Mouse (Mus musculus): ENCODE measurements around the gene Krt75. TPM values are rescaled to one million over a fixed set of nuclear protein-coding genes. Genes with fewer than 3 reads are reported as not detected.
"Not testable (repeated sequence)": the region's sequence is repeated elsewhere in the genome, so short reads cannot be mapped to it uniquely, and the experiment has no call there.

The Krt75 gene
- total RNA-seq, 2 experiments from 2014 or later: not detected

DNA sequence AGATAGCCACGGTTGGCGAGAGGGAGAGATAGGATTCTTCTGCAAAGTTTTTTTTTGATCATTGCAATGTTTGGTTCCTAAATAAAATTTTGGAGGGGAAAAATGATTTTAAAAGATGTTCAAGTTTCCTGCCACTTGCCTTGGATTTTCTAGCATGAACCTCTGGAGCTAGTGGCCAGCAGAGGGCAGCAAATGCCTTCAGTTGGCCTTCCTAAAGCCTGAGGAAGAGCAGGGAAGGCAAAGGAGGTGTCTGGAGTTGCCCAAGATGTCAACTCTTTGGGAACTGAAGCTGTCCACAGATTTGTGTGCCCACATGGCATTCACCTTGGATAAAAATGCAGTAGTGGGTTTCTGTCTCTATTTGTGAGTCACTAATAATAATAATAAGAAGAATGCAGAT, 53.9 kb downstream of the Krt75 start:
- peak; percentile 75 to 84 for DNase-seq
- intact Hi-C loops (cut with DNase I): loop anchor here (1.0 to 2.0 kb wide), 5 partner anchors 181 to 543 kb away; no protein-coding TSS in a partner anchor

- DNase-seq; intact Hi-C loops (cut with DNase I): not testable (repeated sequence)
Observed at GRCm38 (mm10) chr15:101517161-101517560, 56.5 kb downstream of the Krt75 start, which contains the start of gene Gm49425. Gene Gm49425, minus strand, starts transcription at chr15:101517261.

Small RNA genes within 50 kb of the gene (microRNA-seq; reads per million reads assigned to microRNA genes)
- gene Gm44393 (0 reads per million in 2 experiments), gene Gm44460 (0 reads per million in 2 experiments)

Other genes starting within 250 kb of the Krt75 start
- 1 to 10 TPM; 1.1 to 1.6 TPM for gene Krt80, start 203.7 kb downstream of the Krt75 start, total RNA-seq (2021)
- 1 to 10 TPM; 3.2 to 3.4 TPM for gene Krt7, start 162.9 kb downstream of the Krt75 start, total RNA-seq (2021)
- not detected for gene Krt87, start 135.1 kb downstream of the Krt75 start, total RNA-seq (2021)
- gene Krt88, start 126.2 kb downstream of the Krt75 start, total RNA-seq (2021): not detected
- not detected for gene Krt81, start 110.2 kb downstream of the Krt75 start, total RNA-seq (2021)
- gene Krt86, start 100.4 kb downstream of the Krt75 start, total RNA-seq (2021): not detected
- gene Krt83, start 82.4 kb downstream of the Krt75 start, total RNA-seq (2021): not detected
- not detected for gene Gm49425, start 56.6 kb downstream of the Krt75 start, total RNA-seq (2021)
- under 1 TPM in 1 of 2 experiments, not detected in 1; 0.15 TPM for gene Krt84, start 41.1 kb downstream of the Krt75 start, total RNA-seq (2021)
- not detected for gene Krt82, start 23.2 kb downstream of the Krt75 start, total RNA-seq (2021)
- under 1 TPM in 1 of 2 experiments, not detected in 1; 0.14 TPM for gene Krt90, start 11.0 kb downstream of the Krt75 start, total RNA-seq (2021)
- not detected for gene Gm5414, start 54.3 kb upstream of the Krt75 start, total RNA-seq (2021)
- not detected for gene Gm5478, start 73.5 kb upstream of the Krt75 start, total RNA-seq (2021)
- under 1 TPM in 1 of 2 experiments, not detected in 1; 0.22 TPM for gene Krt6b, start 106.4 kb upstream of the Krt75 start, total RNA-seq (2021)
- not detected for gene Krt6a, start 120.4 kb upstream of the Krt75 start, total RNA-seq (2021)
- gene Krt5, start 139.0 kb upstream of the Krt75 start, total RNA-seq (2021): 1 to 10 TPM in 1 of 2 experiments, under 1 TPM in 1; 0.33 to 2.1 TPM
- not detected for gene Krt71, start 169.2 kb upstream of the Krt75 start, total RNA-seq (2021)
- gene Krt72, start 212.6 kb upstream of the Krt75 start, total RNA-seq (2021): not detected
- not detected for gene Krt73, start 228.4 kb upstream of the Krt75 start, total RNA-seq (2021)
- not detected for gene Krt2, start 244.3 kb upstream of the Krt75 start, total RNA-seq (2021)

Measured in heart, postnatal 14 days (tissue).